Mouse (Mus musculus): Measurements from ENCODE around the gene Il1rapl2.

DNA sequence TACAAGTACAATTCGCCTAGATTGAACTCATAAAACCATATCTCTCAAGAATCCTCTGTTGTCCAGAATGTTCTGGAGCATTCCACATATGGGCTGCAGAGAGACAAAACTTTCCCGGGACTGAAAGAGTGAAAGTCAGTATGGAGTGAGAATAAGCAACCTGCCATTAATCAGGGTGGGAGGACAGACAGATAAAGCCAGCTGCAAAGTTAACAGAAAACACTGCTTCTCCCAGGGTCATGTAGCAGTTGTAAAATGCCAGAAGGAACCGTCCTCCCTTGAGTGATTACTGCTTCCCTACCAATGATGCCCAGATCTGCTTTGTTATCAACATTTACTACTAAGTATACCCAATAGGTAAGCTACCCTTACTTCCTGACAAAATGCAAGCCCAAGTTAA is 1230.5 kb downstream of the Il1rapl2 start:
- TF ChIP-seq CTCF (IDR thresholded peaks at IDR 0.05; ENCODE audit: low read depth, low read length) (no peak), POLR2A (IDR thresholded peaks at IDR 0.05; ENCODE audit: extremely low read depth, insufficient read depth, low read length) (no peak)

Data from liver, adult 2 months (tissue).